Mouse (Mus musculus) heart, embryonic 12.5 days (tissue): ENCODE measurements around the gene Klk7. TPM values are rescaled to one million over a fixed set of nuclear protein-coding genes. Genes with fewer than 3 reads are reported as not detected.
A peak's percentile ranks its signal among the peaks of the same experiment; 100 is the strongest.

Experiments
- ATAC-seq: fragments of 200-750 bp; cut with Nextera tagmentation; 2 replicates; pipeline ENCODE4 v1.8.0; 2017; ENCODE audit warnings: moderate TSS enrichment, moderate library complexity; ENCODE audit not compliant: insufficient number of reproducible peaks, low FRiP score
- H3K27ac ChIP-seq: fragments of 300-500 bp; sonication (generic); 2 replicates; pipeline ENCODE4 v1.5.1; 2016; ENCODE audit warnings: mild to moderate bottlenecking, moderate library complexity; ENCODE audit not compliant: poor library complexity, severe bottlenecking
- H3K27me3 ChIP-seq: fragments of 300-500 bp; sonication (generic); replicated peaks from 2 replicates; pipeline ENCODE4 v1.6.1; 2016; ENCODE audit warnings: mild to moderate bottlenecking, moderate library complexity
- H3K36me3 ChIP-seq: fragments of 300-500 bp; sonication (generic); 2 replicates; pipeline ENCODE4 v1.6.1; 2016; ENCODE audit warnings: mild to moderate bottlenecking, moderate library complexity
- H3K4me1 ChIP-seq: fragments of 300-500 bp; sonication (generic); replicated peaks from 2 replicates; pipeline ENCODE4 v1.6.1; 2016; ENCODE audit warnings: mild to moderate bottlenecking
- H3K4me2 ChIP-seq: fragments of 300-500 bp; sonication (generic); 2 replicates; pipeline ENCODE4 v1.6.1; 2016; ENCODE audit warnings: mild to moderate bottlenecking, moderate library complexity
- H3K4me3 ChIP-seq: fragments of 300-500 bp; sonication (generic); 2 replicates; pipeline ENCODE4 v1.5.1; 2016; ENCODE audit warnings: mild to moderate bottlenecking
- H3K9ac ChIP-seq: fragments of 300-500 bp; sonication (generic); 2 replicates; pipeline ENCODE4 v1.6.1; 2016; ENCODE audit warnings: mild to moderate bottlenecking, moderate library complexity
- H3K9me3 ChIP-seq: fragments of 300-500 bp; sonication (generic); replicated peaks from 2 replicates; pipeline ENCODE4 v1.6.1; 2016; ENCODE audit warnings: mild to moderate bottlenecking, moderate library complexity
- WGBS: fragments of 180-500 bp; shearing (Covaris S2); methylation state at CpG from one replicate; pipeline ENCODE4 v1.1.7; 2016; 5-methylcytosine and 5-hydroxymethylcytosine counted together
- polyA plus RNA-seq: library from polyadenylated mRNA; unstranded; fragments of >200 nt; fragmentation: Nextera tagmentation; extraction: Ambion mirVana; gene quantifications from 2 replicates; pipeline ENCODE4 v1.2.1, GENCODE M21; 2016

The Klk7 gene
- polyA plus RNA-seq, 1 experiment from 2014 or later: 0.26 TPM

DNA sequence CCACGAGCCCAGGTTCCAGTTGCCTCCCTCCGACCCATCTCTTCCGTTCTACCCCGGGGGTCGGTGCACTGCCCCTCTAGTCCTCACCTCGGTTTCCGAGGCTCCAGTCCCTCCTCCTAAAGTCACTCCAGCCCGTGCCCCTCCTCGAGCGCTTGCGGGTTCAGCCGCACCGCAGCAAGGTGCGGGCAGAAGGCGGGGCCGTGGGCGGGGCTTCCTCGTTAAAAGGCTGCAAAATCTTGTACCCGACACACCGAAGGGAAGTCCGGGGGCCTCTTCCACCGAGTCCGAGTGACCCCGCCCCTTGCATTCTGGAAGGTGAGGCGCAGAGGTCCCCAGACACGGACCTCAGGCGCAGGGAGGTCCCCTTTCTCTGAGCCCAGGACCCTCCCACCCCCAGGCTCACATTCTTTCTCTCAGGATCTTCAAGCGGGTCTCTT lies 13.7 kb upstream of the Klk7 start, which contains the start of gene Klk8:
Gene Klk8 (plus strand): TSS at position 245 of the 437 bp plus-strand sequence.
- Histone ChIP-seq H3K4me1 (peaks cover 17% of the 10 kb centered on the region), H3K27me3 (peaks cover 55% of the 10 kb centered on the region), H3K36me3 (no peaks in the 10 kb centered on the region), H3K27ac (no peak within 1 kb of the TSS), H3K9ac (peak within 1 kb of the TSS; percentile 54; the same call in 1 of the 2 replicates), H3K9me3 (no peaks in the 10 kb centered on the region), H3K4me2 (peak within 1 kb of the TSS; percentile 89), H3K4me3 (peak within 1 kb of the TSS; percentile 64)
- ATAC-seq: no peak; the same call in 1 of the 2 replicates
- under 1% methylated on average over 28 of the region's 28 CpGs for WGBS

DNA sequence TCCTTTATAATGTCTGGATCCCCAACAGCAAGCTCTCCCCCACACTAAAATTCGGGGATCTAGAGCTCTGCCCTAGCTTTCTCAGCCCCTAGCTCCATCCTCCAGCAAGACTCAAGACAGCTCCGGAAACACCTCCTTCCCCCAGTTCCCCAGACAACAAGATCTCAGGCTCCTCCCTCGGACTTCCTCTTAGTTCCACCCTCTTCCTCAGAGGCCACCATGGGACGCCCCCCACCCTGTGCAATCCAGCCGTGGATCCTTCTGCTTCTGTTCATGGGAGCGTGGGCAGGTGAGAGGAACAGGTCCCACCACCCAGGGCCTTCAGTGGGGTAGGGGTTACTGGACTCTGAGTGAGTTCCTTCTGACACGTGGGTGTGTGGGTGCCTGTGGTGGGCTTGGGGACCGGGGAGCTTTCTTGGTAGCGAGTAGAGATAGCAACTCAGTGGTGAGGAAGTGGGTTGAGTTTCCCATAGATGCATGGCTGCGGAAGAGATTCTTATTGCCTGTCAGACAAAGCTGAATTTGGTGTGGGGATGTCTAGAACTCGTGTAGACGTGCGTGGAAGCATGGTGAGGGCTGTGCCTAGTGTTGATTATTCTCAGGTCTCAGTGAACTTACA lies 13.1 kb upstream of the Klk7 start:
- H3K4me1 ChIP-seq: peaks cover 17% of the 10 kb centered on the region
- no peak overlapping the region for H3K27ac ChIP-seq
- no peaks in the 10 kb centered on the region for H3K9me3 ChIP-seq
- peak overlapping the region; percentile 89 for H3K4me2 ChIP-seq
- 31% methylated on average over 13 of the region's 13 CpGs for WGBS
- peak overlapping the region; percentile 54; the same call in 1 of the 2 replicates for H3K9ac ChIP-seq
- H3K4me3 ChIP-seq: peak overlapping the region; percentile 64
- peak; percentile 73 for ATAC-seq
- no peaks in the 10 kb centered on the region for H3K36me3 ChIP-seq
- peaks cover 55% of the 10 kb centered on the region for H3K27me3 ChIP-seq

DNA sequence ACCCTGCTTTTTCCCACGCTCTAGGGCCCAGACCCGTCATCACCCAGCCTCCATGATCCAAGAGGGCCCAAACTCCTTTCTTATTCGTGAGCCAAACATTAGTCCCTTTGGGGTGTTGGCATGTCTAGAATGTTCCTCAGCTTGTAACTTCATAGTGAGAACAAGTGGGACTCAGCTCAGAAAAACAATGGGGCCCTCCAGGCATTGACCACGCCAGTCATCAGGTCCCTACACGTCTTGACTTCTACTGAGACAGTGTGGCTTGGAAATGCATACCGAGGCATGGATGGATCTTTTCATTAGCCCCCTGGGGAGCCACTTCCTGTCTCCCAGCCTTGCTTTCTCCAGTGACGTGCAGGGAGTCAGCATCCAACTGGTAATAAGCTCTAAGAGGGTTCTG lies 11.2 kb upstream of the Klk7 start:
- Histone ChIP-seq H3K27me3 (peaks cover 43% of the 10 kb centered on the region), H3K36me3 (no peaks in the 10 kb centered on the region), H3K9me3 (no peaks in the 10 kb centered on the region), H3K27ac (no peak overlapping the region), H3K4me2 (no peak overlapping the region), H3K4me1 (peaks cover 17% of the 10 kb centered on the region), H3K4me3 (no peak overlapping the region), H3K9ac (no peak overlapping the region)
- WGBS: 72% methylated on average over 7 of the region's 7 CpGs
- ATAC-seq: no peak

DNA sequence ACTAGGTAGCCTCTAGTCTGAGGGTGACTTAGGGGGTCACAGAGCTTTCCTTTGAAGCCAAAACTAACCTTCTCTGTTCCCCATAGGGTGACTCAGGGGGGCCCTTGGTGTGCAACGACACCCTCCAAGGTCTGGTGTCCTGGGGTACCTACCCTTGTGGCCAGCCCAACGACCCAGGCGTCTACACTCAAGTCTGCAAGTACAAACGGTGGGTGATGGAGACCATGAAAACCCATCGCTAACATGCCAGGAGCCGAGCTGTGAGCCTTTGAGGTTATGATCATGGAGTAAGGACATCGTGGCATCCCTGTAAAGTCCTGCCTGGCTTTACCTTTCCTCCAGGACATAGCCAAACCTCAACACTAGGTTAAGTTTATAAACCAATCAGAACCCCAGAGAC lies 4.1 kb downstream of the Klk7 start:
- H3K27ac ChIP-seq: no peak overlapping the region
- no peaks in the 10 kb centered on the region for H3K9me3 ChIP-seq
- peaks cover 6% of the 10 kb centered on the region; the same call in 1 of the 2 replicates for H3K27me3 ChIP-seq
- no peak overlapping the region for H3K9ac ChIP-seq
- H3K4me3 ChIP-seq: no peak overlapping the region
- H3K36me3 ChIP-seq: no peaks in the 10 kb centered on the region
- ATAC-seq: no peak
- no peak overlapping the region for H3K4me2 ChIP-seq
- 78% methylated on average over 7 of the region's 7 CpGs for WGBS
- no peaks in the 10 kb centered on the region for H3K4me1 ChIP-seq

DNA sequence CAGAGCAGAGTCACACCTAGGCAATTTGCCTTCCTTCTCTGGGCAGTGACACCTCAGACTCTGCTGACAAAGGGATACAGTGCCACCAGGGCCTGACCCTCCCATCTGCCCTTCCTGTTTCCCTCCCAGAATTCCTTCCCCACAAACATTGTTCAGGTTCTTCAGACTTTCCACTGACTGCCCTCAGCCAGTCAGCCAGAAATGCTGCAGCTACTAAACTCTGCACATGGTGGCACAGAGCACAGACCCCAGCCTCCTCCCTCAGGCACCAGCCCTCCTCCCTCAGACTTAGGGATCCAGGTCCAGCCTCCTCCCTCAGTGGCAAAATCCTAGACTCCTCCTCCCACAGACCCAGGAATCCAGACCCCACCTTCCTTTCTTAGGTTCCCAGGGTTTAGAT lies 5.7 kb downstream of the Klk7 start:
- no peak overlapping the region for H3K27ac ChIP-seq
- H3K9me3 ChIP-seq: no peaks in the 10 kb centered on the region
- no peaks in the 10 kb centered on the region for H3K36me3 ChIP-seq
- H3K4me3 ChIP-seq: no peak overlapping the region
- ATAC-seq: no peak
- H3K4me2 ChIP-seq: no peak overlapping the region
- H3K27me3 ChIP-seq: no peaks in the 10 kb centered on the region; the same call in 1 of the 2 replicates
- no peak overlapping the region for H3K9ac ChIP-seq
- H3K4me1 ChIP-seq: no peaks in the 10 kb centered on the region

DNA sequence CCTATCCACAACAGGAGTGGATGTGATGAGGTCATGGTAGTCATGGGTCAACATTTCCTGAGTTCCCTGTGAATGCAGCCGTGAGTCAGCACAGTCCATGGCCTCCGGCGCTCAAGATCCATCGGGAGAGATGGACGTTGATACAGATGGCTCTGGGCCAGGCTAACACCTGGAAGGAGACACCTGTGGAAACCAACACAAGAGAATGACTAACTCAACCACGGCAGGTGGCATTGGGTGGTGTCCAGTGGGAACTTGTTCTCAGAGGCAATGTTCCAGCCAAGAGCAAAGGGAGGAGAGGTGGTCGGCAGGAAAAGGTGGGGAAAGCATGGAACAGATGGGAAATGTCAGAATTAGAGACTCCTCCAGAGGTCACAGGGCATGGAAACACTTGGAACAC lies 10.5 kb downstream of the Klk7 start:
- no peak for ATAC-seq
- Histone ChIP-seq H3K27me3 (no peaks in the 10 kb centered on the region; the same call in none of the 2 replicates), H3K36me3 (no peaks in the 10 kb centered on the region), H3K4me2 (no peak overlapping the region), H3K9ac (no peak overlapping the region), H3K4me1 (no peaks in the 10 kb centered on the region), H3K4me3 (no peak overlapping the region), H3K9me3 (no peaks in the 10 kb centered on the region), H3K27ac (no peak overlapping the region)
- 83% methylated on average over 7 of the region's 7 CpGs for WGBS

DNA sequence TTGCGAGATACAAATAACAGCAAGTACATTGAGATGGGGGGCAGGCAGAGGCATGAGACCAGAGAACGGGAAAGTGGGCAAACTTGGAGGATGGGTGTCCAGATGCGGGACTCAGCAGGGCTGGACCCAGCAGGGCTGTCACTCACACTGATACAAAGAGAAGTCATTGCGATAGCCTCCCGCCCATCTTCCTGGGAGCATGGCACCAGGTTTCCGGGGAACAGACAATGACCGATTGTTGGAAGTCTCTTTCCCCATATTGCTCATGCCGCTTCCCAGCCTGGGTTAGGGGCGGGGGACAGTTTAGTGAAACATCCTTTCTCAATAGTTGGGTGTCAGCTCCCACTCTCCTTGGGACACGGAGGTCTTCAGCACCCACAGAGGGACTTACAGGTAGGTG lies 13.1 kb downstream of the Klk7 start, which contains the start of gene Klk6:
Gene Klk6 (plus strand): TSS at position 301 of the 400 bp plus-strand sequence.
- Histone ChIP-seq H3K9ac (no peak within 1 kb of the TSS), H3K27me3 (no peaks in the 10 kb centered on the region; the same call in none of the 2 replicates), H3K4me2 (no peak within 1 kb of the TSS), H3K9me3 (no peaks in the 10 kb centered on the region), H3K36me3 (no peaks in the 10 kb centered on the region), H3K27ac (no peak within 1 kb of the TSS), H3K4me3 (no peak within 1 kb of the TSS), H3K4me1 (no peaks in the 10 kb centered on the region)
- ATAC-seq: no peak
- WGBS: 79% methylated on average over 10 of the region's 10 CpGs

DNA sequence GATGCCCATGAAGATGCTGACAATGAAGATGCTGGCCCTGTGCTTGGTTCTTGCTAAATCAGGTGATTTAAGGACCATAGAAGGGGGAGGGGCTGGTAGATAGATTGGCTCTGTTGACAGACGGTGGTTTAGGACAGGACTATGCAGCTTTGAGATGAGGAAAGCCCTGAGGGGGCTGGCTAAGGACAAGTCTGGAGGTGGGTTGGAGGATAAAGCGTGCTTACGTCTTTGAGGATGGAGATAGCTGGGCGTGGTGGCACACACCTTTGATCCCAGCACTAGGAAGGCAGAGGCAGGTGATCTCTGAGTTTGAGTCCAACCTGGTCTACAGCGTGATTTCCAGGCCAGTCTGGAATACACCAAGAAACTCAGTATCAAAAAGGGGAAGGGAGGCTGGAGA lies 15.0 kb downstream of the Klk7 start:
- ATAC-seq: no peak
- no peak overlapping the region for H3K4me3 ChIP-seq

DNA sequence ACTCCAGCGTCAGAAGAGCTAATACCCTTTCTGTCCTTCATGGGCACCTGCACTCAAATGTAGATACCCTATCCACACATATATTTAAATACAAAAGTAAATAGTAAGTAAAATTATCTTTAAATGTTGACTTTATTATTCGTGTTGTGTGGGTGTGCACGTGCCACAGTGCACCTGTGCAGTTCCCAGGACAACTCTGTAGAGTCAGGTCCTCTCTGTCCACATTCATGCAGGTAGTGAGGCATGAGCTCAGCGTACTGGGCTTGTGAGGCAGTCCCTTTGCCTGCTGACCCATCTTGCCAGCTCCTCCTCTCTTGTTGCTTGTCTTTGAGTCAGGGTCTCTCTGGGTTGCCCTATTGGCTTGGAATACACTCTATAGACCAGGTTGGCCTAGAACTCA lies 16.6 kb downstream of the Klk7 start:
- H3K4me3 ChIP-seq: no peak overlapping the region
- no peaks in the 10 kb centered on the region for H3K9me3 ChIP-seq
- no peaks in the 10 kb centered on the region; the same call in none of the 2 replicates for H3K27me3 ChIP-seq
- H3K4me2 ChIP-seq: no peak overlapping the region
- no peak overlapping the region for H3K27ac ChIP-seq
- WGBS: 76% methylated on average over 4 of the region's 4 CpGs
- no peaks in the 10 kb centered on the region for H3K36me3 ChIP-seq
- ATAC-seq: no peak
- H3K9ac ChIP-seq: no peak overlapping the region
- no peaks in the 10 kb centered on the region for H3K4me1 ChIP-seq

More for the DNA sequence above, 15.0 kb downstream of the Klk7 start:
- WGBS: 80% methylated on average over 5 of the region's 5 CpGs
- Histone ChIP-seq H3K36me3 (no peaks in the 10 kb centered on the region), H3K9ac (no peak overlapping the region), H3K4me1 (no peaks in the 10 kb centered on the region), H3K27me3 (no peaks in the 10 kb centered on the region; the same call in none of the 2 replicates), H3K9me3 (no peaks in the 10 kb centered on the region), H3K27ac (no peak overlapping the region), H3K4me2 (no peak overlapping the region)

DNA sequence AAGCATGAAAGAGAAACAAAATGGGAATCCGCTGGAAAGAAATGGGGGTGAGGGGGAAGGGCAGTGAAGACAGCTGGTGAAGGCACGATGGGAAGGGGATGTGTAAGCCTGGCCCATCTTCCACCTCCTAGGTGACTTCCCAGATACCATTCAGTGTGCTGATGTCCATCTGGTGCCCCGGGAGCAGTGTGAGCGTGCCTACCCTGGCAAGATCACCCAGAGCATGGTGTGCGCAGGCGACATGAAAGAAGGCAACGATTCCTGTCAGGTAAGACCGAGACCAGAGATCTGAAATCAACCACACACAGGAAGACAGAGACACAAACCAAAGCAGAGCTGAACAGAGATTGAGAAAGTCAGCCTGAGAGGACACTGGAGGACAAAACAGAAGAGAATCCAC lies 17.9 kb downstream of the Klk7 start:
- no peak overlapping the region for H3K4me2 ChIP-seq
- no peak overlapping the region for H3K27ac ChIP-seq
- H3K27me3 ChIP-seq: no peaks in the 10 kb centered on the region; the same call in 1 of the 2 replicates
- 82% methylated on average over 8 of the region's 8 CpGs for WGBS
- H3K9me3 ChIP-seq: no peaks in the 10 kb centered on the region
- H3K4me1 ChIP-seq: no peaks in the 10 kb centered on the region
- no peak overlapping the region for H3K9ac ChIP-seq
- no peaks in the 10 kb centered on the region for H3K36me3 ChIP-seq
- H3K4me3 ChIP-seq: no peak overlapping the region
- no peak for ATAC-seq

DNA sequence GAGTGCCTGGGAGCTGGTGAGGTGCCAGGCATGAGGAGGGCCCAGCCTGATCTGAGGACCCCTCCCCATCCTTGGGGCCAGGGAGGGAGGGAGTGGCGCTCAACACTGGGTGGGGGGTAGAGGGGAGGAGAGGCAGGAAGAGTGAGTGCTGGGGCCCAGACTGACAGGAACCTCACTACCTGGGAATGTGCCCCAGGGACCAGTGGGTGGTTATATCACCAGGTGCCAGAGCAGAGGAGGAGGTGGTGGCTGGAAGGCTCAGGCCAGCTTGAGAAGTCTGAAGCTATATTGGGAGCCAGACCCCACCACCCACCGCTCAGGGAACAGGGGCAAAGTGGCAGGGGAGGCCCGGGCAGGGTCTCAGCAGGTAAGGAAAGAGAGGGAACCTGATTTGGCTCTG lies 30.6 kb downstream of the Klk7 start, which contains the start of gene Klk5:
Gene Klk5 (plus strand): TSS at position 271 of the 400 bp plus-strand sequence.
- no peak within 1 kb of the TSS for H3K4me3 ChIP-seq
- no peak within 1 kb of the TSS for H3K27ac ChIP-seq
- H3K36me3 ChIP-seq: no peaks in the 10 kb centered on the region
- no peak within 1 kb of the TSS for H3K9ac ChIP-seq
- H3K9me3 ChIP-seq: no peaks in the 10 kb centered on the region
- no peaks in the 10 kb centered on the region for H3K27me3 ChIP-seq
- no peaks in the 10 kb centered on the region for H3K4me1 ChIP-seq
- WGBS: 41% methylated on average over 3 of the region's 3 CpGs
- no peak within 1 kb of the TSS for H3K4me2 ChIP-seq
- ATAC-seq: no peak

DNA sequence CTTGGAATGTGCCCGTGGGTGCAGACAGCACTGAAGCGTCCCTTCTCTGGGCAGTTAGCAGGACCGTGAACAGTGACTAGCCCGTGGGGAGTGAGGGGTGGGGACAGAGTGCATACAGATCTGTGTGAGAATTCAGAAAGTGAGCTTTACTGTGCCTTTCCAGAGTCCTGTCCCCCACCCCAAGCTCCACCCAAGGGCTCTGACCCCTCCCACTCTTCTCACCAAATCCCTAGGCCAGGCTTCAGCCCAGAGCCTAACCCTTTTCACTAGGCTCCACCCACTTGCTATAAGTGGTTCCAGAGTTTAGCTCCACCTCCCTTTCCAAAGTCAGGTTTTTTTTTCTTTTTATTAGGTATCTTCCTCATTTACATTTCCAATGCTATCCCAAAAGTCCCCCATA lies 32.7 kb downstream of the Klk7 start:
- H3K27ac ChIP-seq: no peak overlapping the region
- no peaks in the 10 kb centered on the region for H3K9me3 ChIP-seq
- no peak overlapping the region for H3K4me3 ChIP-seq
- H3K4me2 ChIP-seq: no peak overlapping the region
- 80% methylated on average over 4 of the region's 4 CpGs for WGBS
- H3K36me3 ChIP-seq: no peaks in the 10 kb centered on the region
- H3K4me1 ChIP-seq: no peaks in the 10 kb centered on the region
- no peaks in the 10 kb centered on the region for H3K27me3 ChIP-seq
- no peak overlapping the region for H3K9ac ChIP-seq
- ATAC-seq: no peak
